Mouse (Mus musculus) liver, postnatal 0 days (tissue): Measurements from ENCODE around the gene Bricd5. TPM values are rescaled to one million over a fixed set of nuclear protein-coding genes. Genes with fewer than 3 reads are reported as not detected.
A peak's percentile ranks its signal among the peaks of the same experiment; 100 is the strongest.

Source experiments
- ATAC-seq: fragments of 200-750 bp; cut with Nextera tagmentation; 2 replicates; pipeline ENCODE4 v1.8.0; 2017; ENCODE audit warnings: mild to moderate bottlenecking, moderate library complexity
- DNase-seq: peaks from one replicate; pipeline ENCODE4 v3.0.0-alpha.2; 2016
- H3K27ac ChIP-seq: fragments of 300-500 bp; sonication (generic); 2 replicates; pipeline ENCODE4 v1.5.1; 2014; ENCODE audit warnings: antibody characterized with exemption, moderate library complexity, mild to moderate bottlenecking, low read depth
- H3K27me3 ChIP-seq: fragments of 300-500 bp; sonication (generic); 2 replicates; pipeline ENCODE4 v1.6.1; 2014; ENCODE audit warnings: low read length, control low read depth, mixed read lengths; ENCODE audit not compliant: insufficient read depth
- H3K36me3 ChIP-seq: fragments of 300-500 bp; sonication (generic); replicated peaks from 2 replicates; pipeline ENCODE4 v1.6.1; 2014; ENCODE audit warnings: mild to moderate bottlenecking, control low read depth, low read length, moderate library complexity, mixed read lengths; ENCODE audit not compliant: insufficient read depth
- H3K4me1 ChIP-seq: fragments of 300-500 bp; sonication (generic); 2 replicates; pipeline ENCODE4 v1.6.1; 2014; ENCODE audit warnings: antibody characterized with exemption, mild to moderate bottlenecking, control low read depth; ENCODE audit not compliant: insufficient read depth
- H3K4me2 ChIP-seq: fragments of 300-500 bp; sonication (generic); 2 replicates; pipeline ENCODE4 v1.6.1; 2014; ENCODE audit warnings: low read depth, mild to moderate bottlenecking, low read length, moderate library complexity, mixed read lengths
- H3K4me3 ChIP-seq: fragments of 300-500 bp; sonication (generic); 2 replicates; pipeline ENCODE4 v1.5.1; 2014; ENCODE audit warnings: low read depth, low read length
- H3K9ac ChIP-seq: fragments of 300-500 bp; sonication (generic); replicated peaks from 2 replicates; pipeline ENCODE4 v1.6.1; 2014; ENCODE audit warnings: mild to moderate bottlenecking, moderate library complexity
- H3K9me3 ChIP-seq: fragments of 300-500 bp; sonication (generic); 2 replicates; pipeline ENCODE4 v1.6.1; 2016; ENCODE audit warnings: mild to moderate bottlenecking, control low read depth, low read length, mixed read lengths
- CTCF ChIP-seq: sonication (generic); IDR thresholded peaks from 2 replicates; pipeline ENCODE4 v1.5.1; 2016; ENCODE audit warnings: antibody characterized with exemption, low read depth
- EP300 ChIP-seq: IDR thresholded peaks from 2 replicates; pipeline ENCODE4 v1.6.1; 2016; ENCODE audit warnings: antibody characterized with exemption, low read depth, mild to moderate bottlenecking
- WGBS: fragments of 180-500 bp; shearing (Covaris S2); extraction: QIAGEN DNeasy Blood & Tissue Kit; methylation state at CpG from one replicate; pipeline ENCODE4 v1.1.7; 2014; ENCODE audit not compliant: insufficient replicate concordance; 5-methylcytosine and 5-hydroxymethylcytosine counted together
- polyA plus RNA-seq: library from polyadenylated mRNA; unstranded; fragments of >200 nt; fragmentation: Nextera tagmentation; extraction: Ambion mirVana; gene quantifications from 2 replicates; pipeline ENCODE4 v1.2.1, GENCODE M21; 2015

Gene Bricd5
- polyA plus RNA-seq, 1 experiment from 2014 or later, result not detected

- peak overlapping the region; percentile 81 for H3K4me2 ChIP-seq
- H3K27me3 ChIP-seq, result peaks cover 38% of the 10 kb centered on the region
- TF ChIP-seq CTCF (no peak), EP300 (no peak)
- H3K4me1 ChIP-seq, result peaks cover 10% of the 10 kb centered on the region
- H3K36me3 ChIP-seq, result no peaks in the 10 kb centered on the region
- peak overlapping the region; percentile 1; the same call in 1 of the 2 replicates for H3K9ac ChIP-seq
- no peaks in the 10 kb centered on the region for H3K9me3 ChIP-seq
- DNase-seq (no peak), ATAC-seq (peak; percentile 56)
- H3K4me3 ChIP-seq, result peak overlapping the region; percentile 57
- WGBS, result 2% methylated on average over 61 of the region's 81 CpGs
- H3K27ac ChIP-seq, result no peak overlapping the region
These were observed 15.1 kb downstream of the Bricd5 start for GRCm38 (mm10) chr17:24488662-24489264.

- 29% methylated on average over 15 of the region's 19 CpGs for WGBS
These were observed 15.8 kb downstream of the Bricd5 start for GRCm38 (mm10) chr17:24489265-24490030.

GRCm38 (mm10) chr17:24490399-24490798 is 16.7 kb downstream of the Bricd5 start:
- Histone ChIP-seq H3K27me3 (peaks cover 38% of the 10 kb centered on the region), H3K36me3 (no peaks in the 10 kb centered on the region), H3K9ac (no peak overlapping the region), H3K27ac (no peak overlapping the region), H3K4me1 (peaks cover 10% of the 10 kb centered on the region), H3K4me2 (no peak overlapping the region), H3K9me3 (no peaks in the 10 kb centered on the region), H3K4me3 (no peak overlapping the region)
- DNase-seq (no peak), ATAC-seq (no peak)
- 85% methylated on average over 4 of the region's 4 CpGs for WGBS
- no peak for TF ChIP-seq EP300
- TF ChIP-seq CTCF, result no peak

More at GRCm38 (mm10) chr17:24489265-24490030, 15.8 kb downstream of the Bricd5 start:
- Histone ChIP-seq H3K4me1 (peaks cover 10% of the 10 kb centered on the region), H3K27me3 (peaks cover 38% of the 10 kb centered on the region), H3K9me3 (no peaks in the 10 kb centered on the region), H3K4me2 (peak overlapping the region; percentile 81), H3K27ac (no peak overlapping the region), H3K9ac (no peak overlapping the region), H3K36me3 (no peaks in the 10 kb centered on the region), H3K4me3 (peak overlapping the region; percentile 57)
- DNase-seq (no peak), ATAC-seq (no peak)
- no peak for TF ChIP-seq CTCF

- no peak for ATAC-seq
- Histone ChIP-seq H3K27me3 (peaks cover 10% of the 10 kb centered on the region), H3K4me1 (no peaks in the 10 kb centered on the region), H3K4me2 (no peak overlapping the region), H3K9me3 (no peaks in the 10 kb centered on the region), H3K27ac (no peak overlapping the region), H3K9ac (no peak overlapping the region), H3K4me3 (no peak overlapping the region), H3K36me3 (no peaks in the 10 kb centered on the region)
- TF ChIP-seq CTCF (peak; percentile 77), EP300 (no peak)
- 43% methylated on average over 2 of the region's 2 CpGs for WGBS
- peak; percentile 63 for DNase-seq
These were observed 21.1 kb downstream of the Bricd5 start for GRCm38 (mm10) chr17:24494627-24495335.

GRCm38 (mm10) chr17:24495443-24495842 is 21.8 kb downstream of the Bricd5 start:
- Histone ChIP-seq H3K9me3 (no peaks in the 10 kb centered on the region), H3K27me3 (peaks cover 4% of the 10 kb centered on the region; the same call in 1 of the 2 replicates), H3K4me3 (no peak overlapping the region), H3K27ac (no peak overlapping the region), H3K4me1 (no peaks in the 10 kb centered on the region), H3K9ac (no peak overlapping the region), H3K4me2 (no peak overlapping the region), H3K36me3 (no peaks in the 10 kb centered on the region)
- DNase-seq (no peak), ATAC-seq (no peak)
- no peak for TF ChIP-seq EP300
- TF ChIP-seq CTCF, result no peak
- 68% methylated on average over 3 of the region's 3 CpGs for WGBS

- no peak for TF ChIP-seq EP300
- TF ChIP-seq CTCF, result no peak
- 58% methylated on average over 1 of the region's 1 CpGs for WGBS
- DNase-seq (no peak), ATAC-seq (no peak)
- H3K9ac ChIP-seq, result no peak overlapping the region
- no peak overlapping the region for H3K4me3 ChIP-seq
- no peak overlapping the region for H3K27ac ChIP-seq
- H3K27me3 ChIP-seq, result no peaks in the 10 kb centered on the region
- no peak overlapping the region for H3K4me2 ChIP-seq
- no peaks in the 10 kb centered on the region for H3K36me3 ChIP-seq
- no peaks in the 10 kb centered on the region for H3K4me1 ChIP-seq
- H3K9me3 ChIP-seq, result no peaks in the 10 kb centered on the region
These were observed 22.3 kb downstream of the Bricd5 start for GRCm38 (mm10) chr17:24496026-24496425.
